Mouse (Mus musculus): ENCODE measurements around the gene Xdh. TPM values are rescaled to one million over a fixed set of nuclear protein-coding genes. Genes with fewer than 3 reads are reported as not detected.

Xdh gene
- polyA plus RNA-seq, 1 experiment from 2014 or later: 0.46 TPM

DNA sequence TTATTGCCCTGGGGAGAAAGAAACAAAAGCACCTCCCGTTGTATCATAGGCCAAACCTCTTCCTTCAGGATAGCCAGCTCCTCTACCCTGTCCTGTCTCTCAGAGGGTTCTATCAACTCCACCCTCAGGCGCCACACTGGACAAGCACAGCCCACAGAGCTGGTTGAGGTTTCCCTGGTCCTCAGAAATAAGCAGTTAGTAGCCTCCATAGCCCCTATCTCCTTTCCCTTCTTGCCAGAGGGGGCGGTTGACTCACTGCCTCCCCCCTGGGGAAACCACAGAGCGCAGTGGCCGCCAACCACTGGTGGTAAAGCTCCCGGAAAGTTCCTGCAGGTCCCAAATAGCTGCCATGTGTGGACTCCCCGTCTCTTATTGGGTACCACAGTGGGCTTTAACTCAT is 74.3 kb downstream of the Xdh start:
- Histone ChIP-seq H3K4me3 (ENCODE audit: low read depth, low read length) (no peak overlapping the region), H3K4me2 (ENCODE audit: low read depth, low read length) (no peak overlapping the region), H3K27ac (replicated peaks; ENCODE audit: low read depth, low read length) (no peak overlapping the region), H3K9me3 (replicated peaks; ENCODE audit: control insufficient read depth, low read length) (no peaks in the 10 kb centered on the region), H3K4me1 (ENCODE audit: control insufficient read depth, insufficient read depth, low read length) (no peaks in the 10 kb centered on the region), H3K36me3 (replicated peaks; ENCODE audit: control insufficient read depth, insufficient read depth, low read depth, low read length) (no peaks in the 10 kb centered on the region), H3K27me3 (ENCODE audit: control insufficient read depth, insufficient read depth, low read length) (no peaks in the 10 kb centered on the region), H3K9ac (replicated peaks; ENCODE audit: low read length) (no peak overlapping the region)
- DNase-seq (ENCODE audit: low spot score) (no peak), ATAC-seq (replicated peaks; ENCODE audit: insufficient number of reproducible peaks, low FRiP score, low TSS enrichment, low read depth) (no peak)
- WGBS: 83% methylated on average over 7 of the region's 7 CpGs

- Histone ChIP-seq H3K9me3 (replicated peaks; ENCODE audit: control insufficient read depth, low read length) (no peaks in the 10 kb centered on the region), H3K4me2 (ENCODE audit: low read depth, low read length) (no peak overlapping the region), H3K4me1 (ENCODE audit: control insufficient read depth, insufficient read depth, low read length) (no peaks in the 10 kb centered on the region), H3K27ac (replicated peaks; ENCODE audit: low read depth, low read length) (no peak overlapping the region), H3K9ac (replicated peaks; ENCODE audit: low read length) (no peak overlapping the region), H3K4me3 (ENCODE audit: low read depth, low read length) (no peak overlapping the region), H3K27me3 (ENCODE audit: control insufficient read depth, insufficient read depth, low read length) (no peaks in the 10 kb centered on the region), H3K36me3 (replicated peaks; ENCODE audit: control insufficient read depth, insufficient read depth, low read depth, low read length) (no peaks in the 10 kb centered on the region)
- no peak for ATAC-seq (replicated peaks; ENCODE audit: insufficient number of reproducible peaks, low FRiP score, low TSS enrichment, low read depth)
- DNase-seq (ENCODE audit: low spot score): no peak
- 89% methylated on average over 4 of the region's 4 CpGs for whole genome bisulfite sequencing
Measured at GRCm38 (mm10) chr17:73875268-73875667, 74.7 kb downstream of the Xdh start.

- ATAC-seq (replicated peaks; ENCODE audit: insufficient number of reproducible peaks, low FRiP score, low TSS enrichment, low read depth) (no peak), DNase-seq (ENCODE audit: low spot score) (no peak)
- no peaks in the 10 kb centered on the region for H3K27me3 ChIP-seq (ENCODE audit: control insufficient read depth, insufficient read depth, low read length)
- WGBS: 92% methylated on average over 14 of the region's 14 CpGs
- H3K27ac ChIP-seq (replicated peaks; ENCODE audit: low read depth, low read length): no peak overlapping the region
- H3K4me1 ChIP-seq (ENCODE audit: control insufficient read depth, insufficient read depth, low read length): no peaks in the 10 kb centered on the region
- H3K4me3 ChIP-seq (ENCODE audit: low read depth, low read length): no peak overlapping the region
- H3K36me3 ChIP-seq (replicated peaks; ENCODE audit: control insufficient read depth, insufficient read depth, low read depth, low read length): no peaks in the 10 kb centered on the region
- H3K4me2 ChIP-seq (ENCODE audit: low read depth, low read length): no peak overlapping the region
- H3K9ac ChIP-seq (replicated peaks; ENCODE audit: low read length): no peak overlapping the region
- H3K9me3 ChIP-seq (replicated peaks; ENCODE audit: control insufficient read depth, low read length): no peaks in the 10 kb centered on the region
Measured at GRCm38 (mm10) chr17:73870956-73871605, 78.9 kb downstream of the Xdh start.

- Histone ChIP-seq H3K27me3 (ENCODE audit: control insufficient read depth, insufficient read depth, low read length) (no peaks in the 10 kb centered on the region), H3K4me3 (ENCODE audit: low read depth, low read length) (no peak overlapping the region), H3K27ac (replicated peaks; ENCODE audit: low read depth, low read length) (no peak overlapping the region), H3K4me1 (ENCODE audit: control insufficient read depth, insufficient read depth, low read length) (no peaks in the 10 kb centered on the region), H3K36me3 (replicated peaks; ENCODE audit: control insufficient read depth, insufficient read depth, low read depth, low read length) (no peaks in the 10 kb centered on the region), H3K9me3 (replicated peaks; ENCODE audit: control insufficient read depth, low read length) (no peaks in the 10 kb centered on the region), H3K9ac (replicated peaks; ENCODE audit: low read length) (no peak overlapping the region), H3K4me2 (ENCODE audit: low read depth, low read length) (no peak overlapping the region)
- DNase-seq (ENCODE audit: low spot score) (no peak), ATAC-seq (replicated peaks; ENCODE audit: insufficient number of reproducible peaks, low FRiP score, low TSS enrichment, low read depth) (no peak)
- WGBS: 94% methylated on average over 9 of the region's 9 CpGs
Measured at GRCm38 (mm10) chr17:73869008-73869685, 80.8 kb downstream of the Xdh start.

DNA sequence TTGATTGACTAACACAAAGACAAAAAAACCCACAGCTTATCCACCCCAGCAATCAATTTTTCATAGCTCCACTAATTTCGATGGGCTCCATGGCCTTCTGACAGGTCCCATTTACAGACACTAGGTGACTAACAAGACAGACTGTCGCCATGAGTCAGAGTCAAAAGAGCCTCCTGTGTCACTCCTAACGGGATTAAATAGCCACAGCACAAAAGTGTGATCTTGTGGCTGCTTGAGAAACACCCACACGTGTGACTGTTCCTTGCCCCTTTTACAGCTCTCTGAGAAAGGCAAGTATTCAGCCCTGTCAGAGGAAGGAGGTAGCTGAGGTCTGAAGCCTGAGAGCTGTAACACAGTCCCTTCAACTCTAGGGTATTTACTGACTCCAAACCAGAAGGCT is 96.3 kb downstream of the Xdh start:
- no peak overlapping the region for H3K27ac ChIP-seq (replicated peaks; ENCODE audit: low read depth, low read length)
- no peaks in the 10 kb centered on the region for H3K36me3 ChIP-seq (replicated peaks; ENCODE audit: control insufficient read depth, insufficient read depth, low read depth, low read length)
- H3K4me1 ChIP-seq (ENCODE audit: control insufficient read depth, insufficient read depth, low read length): no peaks in the 10 kb centered on the region
- DNase-seq (ENCODE audit: low spot score): no peak
- no peak overlapping the region for H3K4me3 ChIP-seq (ENCODE audit: low read depth, low read length)
- ATAC-seq (replicated peaks; ENCODE audit: insufficient number of reproducible peaks, low FRiP score, low TSS enrichment, low read depth): no peak
- no peaks in the 10 kb centered on the region for H3K27me3 ChIP-seq (ENCODE audit: control insufficient read depth, insufficient read depth, low read length)
- 73% methylated on average over 4 of the region's 4 CpGs for WGBS
- H3K9ac ChIP-seq (replicated peaks; ENCODE audit: low read length): no peak overlapping the region
- H3K4me2 ChIP-seq (ENCODE audit: low read depth, low read length): no peak overlapping the region
- no peaks in the 10 kb centered on the region for H3K9me3 ChIP-seq (replicated peaks; ENCODE audit: control insufficient read depth, low read length)

DNA sequence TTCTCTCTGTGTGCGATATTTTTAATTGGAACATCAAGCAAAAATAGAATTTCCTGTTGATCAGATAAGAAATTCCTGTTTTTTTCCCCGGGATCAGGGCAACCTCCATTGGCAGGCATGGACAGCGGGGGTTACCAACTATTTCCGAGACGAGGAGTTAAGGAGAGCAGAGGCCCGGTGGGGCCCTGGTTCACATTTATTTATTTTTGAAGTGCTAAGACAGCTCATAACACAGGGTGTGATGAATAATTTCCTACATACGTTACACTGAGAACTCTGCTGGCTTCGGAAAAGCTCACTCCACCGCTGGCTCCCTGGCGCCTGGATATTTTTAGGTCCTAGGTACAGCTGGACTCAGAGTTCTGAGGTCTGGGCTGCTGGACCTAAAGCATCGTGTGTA is 97.0 kb downstream of the Xdh start:
- DNase-seq (ENCODE audit: low spot score): no peak
- no peak overlapping the region for H3K27ac ChIP-seq (replicated peaks; ENCODE audit: low read depth, low read length)
- no peaks in the 10 kb centered on the region for H3K9me3 ChIP-seq (replicated peaks; ENCODE audit: control insufficient read depth, low read length)
- H3K4me2 ChIP-seq (ENCODE audit: low read depth, low read length): no peak overlapping the region
- no peak for ATAC-seq (replicated peaks; ENCODE audit: insufficient number of reproducible peaks, low FRiP score, low TSS enrichment, low read depth)
- no peaks in the 10 kb centered on the region for H3K36me3 ChIP-seq (replicated peaks; ENCODE audit: control insufficient read depth, insufficient read depth, low read depth, low read length)
- WGBS: 84% methylated on average over 11 of the region's 11 CpGs
- H3K9ac ChIP-seq (replicated peaks; ENCODE audit: low read length): no peak overlapping the region
- H3K27me3 ChIP-seq (ENCODE audit: control insufficient read depth, insufficient read depth, low read length): no peaks in the 10 kb centered on the region
- no peak overlapping the region for H3K4me3 ChIP-seq (ENCODE audit: low read depth, low read length)
- no peaks in the 10 kb centered on the region for H3K4me1 ChIP-seq (ENCODE audit: control insufficient read depth, insufficient read depth, low read length)

DNA sequence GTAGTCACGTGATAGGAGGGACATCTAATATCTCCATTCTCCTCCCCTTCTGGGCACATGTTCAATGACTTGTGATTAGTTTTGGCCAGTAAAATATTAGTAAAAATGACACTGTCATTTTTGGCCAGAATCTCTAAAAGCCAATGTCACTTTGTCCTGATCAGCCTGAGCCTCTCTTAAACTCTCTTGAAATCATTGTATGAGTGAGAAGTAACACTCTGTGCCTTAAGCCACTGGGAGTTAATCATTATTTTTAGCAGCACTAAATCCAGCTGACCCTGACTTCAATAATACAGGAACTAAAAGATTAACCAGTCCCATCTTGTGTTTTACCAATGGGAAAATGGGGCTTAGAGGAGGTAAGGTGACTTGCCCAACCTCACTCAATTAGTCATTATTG is 102.6 kb downstream of the Xdh start:
- H3K9ac ChIP-seq (replicated peaks; ENCODE audit: low read length): no peak overlapping the region
- H3K27me3 ChIP-seq (ENCODE audit: control insufficient read depth, insufficient read depth, low read length): no peaks in the 10 kb centered on the region
- WGBS: 86% methylated on average over 1 of the region's 1 CpGs
- H3K9me3 ChIP-seq (replicated peaks; ENCODE audit: control insufficient read depth, low read length): no peaks in the 10 kb centered on the region
- H3K4me1 ChIP-seq (ENCODE audit: control insufficient read depth, insufficient read depth, low read length): no peaks in the 10 kb centered on the region
- H3K4me2 ChIP-seq (ENCODE audit: low read depth, low read length): no peak overlapping the region
- no peak for ATAC-seq (replicated peaks; ENCODE audit: insufficient number of reproducible peaks, low FRiP score, low TSS enrichment, low read depth)
- H3K4me3 ChIP-seq (ENCODE audit: low read depth, low read length): no peak overlapping the region
- H3K27ac ChIP-seq (replicated peaks; ENCODE audit: low read depth, low read length): no peak overlapping the region
- DNase-seq (ENCODE audit: low spot score): no peak
- H3K36me3 ChIP-seq (replicated peaks; ENCODE audit: control insufficient read depth, insufficient read depth, low read depth, low read length): no peaks in the 10 kb centered on the region

GRCm38 (mm10) chr17:73845632-73846031 is 104.4 kb downstream of the Xdh start:
- no peak for ATAC-seq (replicated peaks; ENCODE audit: insufficient number of reproducible peaks, low FRiP score, low TSS enrichment, low read depth)

More at GRCm38 (mm10) chr17:73845632-73846031, 104.4 kb downstream of the Xdh start:
- no peaks in the 10 kb centered on the region for H3K36me3 ChIP-seq (replicated peaks; ENCODE audit: control insufficient read depth, insufficient read depth, low read depth, low read length)
- no peaks in the 10 kb centered on the region for H3K9me3 ChIP-seq (replicated peaks; ENCODE audit: control insufficient read depth, low read length)
- H3K27ac ChIP-seq (replicated peaks; ENCODE audit: low read depth, low read length): no peak overlapping the region
- H3K4me3 ChIP-seq (ENCODE audit: low read depth, low read length): no peak overlapping the region
- no peak overlapping the region for H3K4me2 ChIP-seq (ENCODE audit: low read depth, low read length)
- WGBS: 76% methylated on average over 3 of the region's 3 CpGs
- H3K27me3 ChIP-seq (ENCODE audit: control insufficient read depth, insufficient read depth, low read length): no peaks in the 10 kb centered on the region
- H3K9ac ChIP-seq (replicated peaks; ENCODE audit: low read length): no peak overlapping the region
- DNase-seq (ENCODE audit: low spot score): no peak
- no peaks in the 10 kb centered on the region for H3K4me1 ChIP-seq (ENCODE audit: control insufficient read depth, insufficient read depth, low read length)

All from embryonic facial prominence, embryonic 11.5 days (tissue).